Mouse (Mus musculus) urinary bladder, postnatal 14 days (tissue): Measurements from ENCODE around the gene Tmem29.
"Not testable (repeated sequence)": the region's sequence is repeated elsewhere in the genome, so short reads cannot be mapped to it uniquely, and the experiment has no call there.

ENCODE experiments used
- DNase-seq: peaks from one replicate; pipeline ENCODE4 v3.0.0; 2021; ENCODE audit warnings: low spot score

The Tmem29 gene

DNA sequence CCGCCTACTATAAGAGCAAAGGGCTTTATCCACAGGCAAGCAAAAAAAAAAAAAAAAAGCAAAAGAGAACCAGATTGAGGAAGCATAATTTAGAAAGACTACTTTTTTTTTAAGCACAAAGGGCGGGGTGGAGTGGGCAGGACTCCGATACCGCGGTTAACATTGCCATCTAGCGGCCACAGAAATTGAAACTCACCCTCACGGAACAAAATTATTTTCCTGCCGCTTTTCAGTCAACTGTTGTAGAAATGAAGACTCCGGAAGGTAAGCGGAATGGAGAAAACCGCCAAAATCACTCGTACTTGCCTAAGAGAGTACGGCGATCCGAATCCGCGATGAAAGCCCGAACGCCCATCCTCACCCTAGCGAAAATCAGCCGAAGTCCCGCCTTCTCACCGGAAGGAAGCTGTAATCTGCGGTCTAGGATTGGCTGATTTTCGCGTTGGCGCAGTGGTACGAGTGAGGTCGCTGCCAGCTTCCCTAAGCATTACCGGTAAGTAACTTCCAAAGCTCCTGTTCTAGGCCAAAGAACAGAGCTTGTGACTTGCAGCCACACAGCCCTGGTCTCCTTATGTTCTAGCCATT is at the start of gene Tmem29:
Tmem29 (minus strand) TSS at position 389 of the 585 bp plus-strand sequence.
- DNase-seq = peak; percentile 83

DNA sequence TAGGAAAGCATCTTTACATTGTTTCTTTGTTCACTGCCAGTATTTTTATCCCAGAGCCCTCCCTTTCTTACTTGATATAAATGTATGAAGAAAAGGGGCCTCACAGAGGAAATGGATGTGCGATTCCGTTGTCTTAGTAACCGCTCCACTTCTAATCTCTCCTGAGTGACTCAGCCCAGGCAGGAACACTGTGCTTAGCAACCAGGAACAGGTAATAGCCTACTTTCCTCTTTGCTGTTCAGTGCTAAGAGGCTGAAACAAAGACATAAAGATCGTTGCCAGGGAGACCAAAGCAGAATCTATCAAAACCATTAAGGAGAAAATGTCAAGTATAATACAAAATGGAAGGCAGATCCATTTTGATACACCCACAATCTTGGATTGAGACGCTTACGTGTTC is 49.7 kb upstream of the Tmem29 start:
- DNase-seq = no peak

DNA sequence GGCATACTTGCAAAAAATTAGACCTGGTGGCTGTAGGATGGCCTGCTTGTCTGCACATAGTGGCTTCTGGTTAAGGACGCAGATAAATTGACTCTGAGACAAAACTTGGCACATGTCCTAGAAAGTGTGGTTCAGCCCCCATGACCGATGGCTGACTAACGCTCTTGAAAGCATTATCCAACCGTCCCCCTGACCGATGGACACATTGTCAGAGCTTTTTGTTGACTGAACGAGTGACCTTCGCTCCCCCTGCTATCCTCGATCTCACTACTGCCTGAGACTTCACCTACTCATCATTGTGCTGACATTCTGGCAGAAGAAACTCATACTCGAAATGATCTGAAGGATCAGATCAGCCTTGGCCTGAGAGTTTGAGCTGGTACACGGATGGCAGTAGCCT is 28.9 kb upstream of the Tmem29 start:
- DNase-seq = not testable (repeated sequence)

DNA sequence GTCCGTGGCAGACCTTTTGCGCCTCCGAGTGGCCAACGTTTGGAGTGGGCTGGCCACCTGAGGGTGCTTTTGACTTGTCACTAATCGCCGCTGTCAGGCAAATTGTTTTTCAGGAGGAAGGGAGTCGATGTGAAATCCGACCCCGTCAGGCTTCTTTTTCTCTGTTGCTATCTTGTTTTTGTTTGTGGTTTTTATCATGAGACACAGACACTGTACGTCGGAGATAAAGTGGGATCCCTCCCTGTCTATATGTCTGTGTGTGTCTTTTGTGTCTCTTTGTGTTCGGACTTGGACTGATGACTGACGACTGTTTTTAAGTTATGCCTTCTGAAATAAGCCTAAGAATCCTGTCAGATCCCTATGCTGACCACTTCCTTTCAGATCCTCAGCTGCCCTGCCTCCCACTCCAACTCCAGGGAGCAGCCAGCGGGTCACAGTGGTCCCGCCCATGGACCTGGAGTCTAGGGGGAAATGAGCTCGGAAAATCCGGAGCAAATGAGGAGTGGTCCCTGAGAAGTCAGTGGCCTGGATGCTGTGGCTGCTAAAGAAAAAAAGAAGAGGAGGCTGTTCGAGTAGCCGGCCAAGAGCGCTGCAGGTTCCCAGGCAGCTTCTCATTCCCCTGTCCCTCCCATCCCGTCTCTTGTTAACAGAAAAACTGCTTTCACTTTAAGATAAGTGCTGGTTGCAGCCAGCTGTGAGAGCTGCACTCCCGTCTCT is 27.5 kb upstream of the Tmem29 start:
- not testable (repeated sequence) for DNase-seq

- DNase-seq = peak; percentile 74
These were observed 19.2 kb upstream of the Tmem29 start for GRCm38 (mm10) chrX:150477854-150478780.

- no peak for DNase-seq
These were observed 12.5 kb upstream of the Tmem29 start for GRCm38 (mm10) chrX:150471416-150471815.

GRCm38 (mm10) chrX:150468266-150468665 is 9.3 kb upstream of the Tmem29 start:
- no peak for DNase-seq

DNA sequence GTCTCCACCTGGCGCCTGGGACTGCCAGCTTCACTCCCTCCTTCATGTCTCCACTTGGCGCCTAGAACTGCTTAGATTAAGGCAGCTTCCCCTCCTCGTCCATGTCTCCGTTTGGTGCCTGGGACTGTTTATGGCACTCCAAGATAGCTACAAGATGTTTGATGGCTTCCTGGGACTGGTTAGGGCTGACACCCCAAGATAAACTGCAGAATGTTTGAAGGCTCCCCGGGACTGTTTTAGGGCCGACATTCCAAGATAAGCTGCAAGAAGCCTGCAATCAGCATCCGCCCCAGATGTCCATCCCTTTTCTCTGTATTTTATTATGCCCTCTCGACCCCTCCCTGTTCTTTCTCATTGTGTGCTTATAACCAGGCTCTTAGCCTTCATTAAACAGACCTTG is 7.9 kb upstream of the Tmem29 start:
- not testable (repeated sequence) for DNase-seq

- DNase-seq = no peak
These were observed 1.2 kb upstream of the Tmem29 start for GRCm38 (mm10) chrX:150460143-150460542.

- DNase-seq = peak; percentile 31
These were observed 515 bp upstream of the Tmem29 start for GRCm38 (mm10) chrX:150459411-150459927.

DNA sequence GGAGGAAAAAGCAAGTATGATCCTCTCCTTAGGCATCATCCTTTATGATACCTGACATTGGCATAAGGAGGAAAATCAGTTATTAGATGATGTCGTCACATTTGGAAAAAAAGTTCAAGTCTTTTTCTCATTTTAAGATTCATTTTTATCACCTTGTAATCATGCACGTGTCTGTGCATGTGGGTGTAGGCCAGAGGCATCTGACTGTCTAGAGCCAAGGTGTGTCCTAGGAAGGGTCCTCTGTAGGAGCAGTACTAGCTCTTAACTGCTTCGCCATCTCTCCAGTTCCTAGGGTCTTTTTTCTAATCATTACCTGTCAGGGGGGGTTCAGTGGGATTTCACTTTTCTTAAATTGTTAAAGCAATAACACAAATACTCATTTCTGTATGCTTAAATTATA is 818 bp downstream of the Tmem29 start:
- no peak for DNase-seq

DNA sequence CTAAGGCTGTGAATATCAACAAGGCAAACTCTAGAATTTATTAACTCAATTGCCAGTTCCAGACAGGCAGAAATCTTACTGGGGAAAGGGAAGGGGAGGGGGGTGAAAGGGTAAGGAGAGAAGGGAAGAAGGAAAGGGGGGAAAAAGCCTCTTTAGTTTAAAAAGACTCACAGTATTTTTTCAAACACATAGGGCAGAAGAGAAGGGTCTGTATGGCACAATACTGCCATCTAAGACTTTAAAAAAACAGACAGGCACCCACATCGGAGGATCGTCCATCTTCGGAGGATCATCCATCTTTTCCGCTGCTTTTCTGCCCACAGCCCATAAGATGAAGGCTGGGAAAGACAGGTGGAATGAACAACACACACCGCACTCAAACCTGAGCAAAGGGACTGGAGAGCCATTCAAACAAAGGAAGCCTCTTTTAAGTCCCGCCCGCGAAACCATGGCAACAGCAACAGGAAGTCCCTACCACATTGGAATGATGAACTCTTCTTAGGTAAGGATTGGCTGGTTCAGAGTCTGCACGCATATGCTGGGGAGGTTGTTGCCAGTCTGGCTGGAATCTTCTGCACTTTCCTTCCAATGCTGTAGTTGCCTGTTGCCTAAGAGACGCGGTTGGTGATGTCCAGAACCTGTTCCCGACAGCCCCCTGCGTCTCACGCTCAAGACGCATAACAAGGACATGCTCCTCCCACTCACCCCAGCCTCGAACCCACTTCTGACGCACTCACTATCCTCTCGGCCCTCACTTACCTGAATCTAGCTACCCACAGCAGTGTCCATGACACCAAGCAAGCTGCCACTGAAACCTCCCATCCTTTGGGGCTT is 18.2 kb downstream of the Tmem29 start:
- peak; percentile 73 for DNase-seq

- no peak for DNase-seq
These were observed 22.6 kb downstream of the Tmem29 start for GRCm38 (mm10) chrX:150436373-150436772.

DNA sequence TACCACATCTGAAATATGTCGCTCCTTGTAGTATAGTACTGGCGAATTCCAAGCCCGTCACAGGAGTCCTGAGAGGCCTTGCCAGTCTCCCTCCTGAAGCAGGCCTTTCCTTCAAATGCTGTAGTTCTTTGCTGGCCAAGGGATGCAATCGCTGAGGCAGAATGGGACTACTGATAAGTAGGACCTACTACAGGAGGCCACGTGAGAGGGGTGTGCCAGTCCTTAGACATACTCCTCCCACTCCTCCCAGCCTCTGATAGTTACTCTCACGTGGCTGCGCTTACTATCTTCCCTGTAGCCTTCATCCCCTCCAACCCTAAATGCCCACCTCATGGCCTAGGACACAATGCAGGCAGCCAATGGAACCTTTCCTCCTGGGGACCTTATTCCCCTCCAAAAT is 23.6 kb downstream of the Tmem29 start:
- no peak for DNase-seq

GRCm38 (mm10) chrX:150413505-150413904 is 45.4 kb downstream of the Tmem29 start:
- DNase-seq = no peak
